20 mouse cellular contexts compared by ENCODE assay signal in genomic region chr2:158700535-158701256, GRCm38 (mm10). TPM values are rescaled to one million over a fixed set of nuclear protein-coding genes. Genes with fewer than 3 reads are reported as not detected.
DNase-seq lines count a peak whose midpoint lies in the region; ATAC-seq and TF ChIP-seq lines count a peak whose summit lies in the region.
"Had no signal": no experiment of that assay in that cellular context is flagged by ENCODE, and none has a peak within 500 bp of the region (broad histone marks: within the 10 kb centered on the region; RNA-seq: fewer than 3 reads in every experiment).

No protein-coding gene starts in this region.

- WGBS in bone marrow, adult 2 months, result 82% methylated on average over 17 of the region's 17 CpGs

- H3K4me1 ChIP-seq in bone marrow, adult 2 months (ENCODE audit: control insufficient read depth, insufficient read depth, low read length), result no peaks in the 10 kb centered on the region; the same call in 1 of the 2 replicates

- peak overlapping the region; percentile 7 for H3K27ac ChIP-seq in bone marrow, adult 2 months (ENCODE audit: control insufficient read depth, insufficient read depth, low read depth, low read length, poor library complexity)
- H3K27ac ChIP-seq: embryonic facial prominence, embryonic 12.5 days; hindbrain, postnatal 0 days; liver, embryonic 14.5 days; macrophage; midbrain, embryonic 10.5 days had no signal

- no peak for TF ChIP-seq POLR2A in bone marrow, adult 2 months (IDR thresholded peaks at IDR 0.05; ENCODE audit: borderline replicate concordance, control insufficient read depth, low read depth, low read length)

- no peak overlapping the region for H3K4me3 ChIP-seq in bone marrow, adult 2 months (replicated peaks; ENCODE audit: control insufficient read depth, low read depth, low read length)
- H3K4me3 ChIP-seq: embryonic facial prominence, embryonic 12.5 days; hindbrain, embryonic 10.5 days; left cerebral cortex, adult 2 months; midbrain, embryonic 10.5 days had no signal

- peak; percentile 50 for ATAC-seq in neutrophil, adult 5-6 weeks (ENCODE audit: extremely low read depth, insufficient number of reproducible peaks, low FRiP score, poor library complexity, severe bottlenecking)
- ATAC-seq: hindbrain, postnatal 0 days had no signal

- TF ChIP-seq CTCF in bone marrow, adult 2 months (IDR thresholded peaks at IDR 0.05; ENCODE audit: control insufficient read depth, insufficient read depth, low read length), result no peak

- intact Hi-C loops in heart, postnatal 36 days (cut with DNase I), result loop anchor here (5.0 kb wide), 2 partner anchors 33 to 42 kb away; partner anchors contain the start of gene Ppp1r16b

- peak; percentile 52 to 58 for DNase-seq in spleen, postnatal 36 days (ENCODE audit: low spot score in 2 of 2)
- no peak for DNase-seq in spleen, postnatal 10 days (ENCODE audit: low spot score in 2 of 2)
- no peak for DNase-seq in frontal cortex, postnatal 25 days (ENCODE audit: low spot score in 2 of 2)
- no peak for DNase-seq in heart, postnatal 36 days
- DNase-seq in urinary bladder, postnatal 36 days (ENCODE audit: low spot score in 2 of 2), result no peak
- DNase-seq: adrenal gland, postnatal 36 days; cerebellum, adult 11-12 months; kidney, adult 18-20 months; kidney, postnatal 4 days; lung, embryonic 14.5 days; right cerebral cortex, postnatal 14 days had no signal

RNA-seq across cellular contexts. Expression of gene Ppp1r16b, which starts 35.5 kb away (rescaled TPM):
- 3.8 and 5.3 TPM in 2 replicates for polyA plus RNA-seq in bone marrow, adult 2 months (2011; ENCODE audit: insufficient read depth, insufficient read length, low replicate concordance, missing spikeins)
- total RNA-seq in neutrophil, adult 5-6 weeks (2017), result 51.2 and 52.0 TPM in 2 replicates
- total RNA-seq in heart, postnatal 36 days (2021), result 10 to 100 TPM; 11.3 to 13.4 TPM

Comparison
In these comparisons a context has a peak if more than half of its experiments do, and no peak if none do; other contexts are left out.
1. DNase-seq: peak in spleen, postnatal 36 days (2 of 2); none in spleen, postnatal 10 days (0 of 2), frontal cortex, postnatal 25 days (0 of 2), heart, postnatal 36 days (0 of 2) and urinary bladder, postnatal 36 days (0 of 2).